Mouse (Mus musculus): Measurements from ENCODE around the gene Cpn2.

Gene Cpn2

DNA sequence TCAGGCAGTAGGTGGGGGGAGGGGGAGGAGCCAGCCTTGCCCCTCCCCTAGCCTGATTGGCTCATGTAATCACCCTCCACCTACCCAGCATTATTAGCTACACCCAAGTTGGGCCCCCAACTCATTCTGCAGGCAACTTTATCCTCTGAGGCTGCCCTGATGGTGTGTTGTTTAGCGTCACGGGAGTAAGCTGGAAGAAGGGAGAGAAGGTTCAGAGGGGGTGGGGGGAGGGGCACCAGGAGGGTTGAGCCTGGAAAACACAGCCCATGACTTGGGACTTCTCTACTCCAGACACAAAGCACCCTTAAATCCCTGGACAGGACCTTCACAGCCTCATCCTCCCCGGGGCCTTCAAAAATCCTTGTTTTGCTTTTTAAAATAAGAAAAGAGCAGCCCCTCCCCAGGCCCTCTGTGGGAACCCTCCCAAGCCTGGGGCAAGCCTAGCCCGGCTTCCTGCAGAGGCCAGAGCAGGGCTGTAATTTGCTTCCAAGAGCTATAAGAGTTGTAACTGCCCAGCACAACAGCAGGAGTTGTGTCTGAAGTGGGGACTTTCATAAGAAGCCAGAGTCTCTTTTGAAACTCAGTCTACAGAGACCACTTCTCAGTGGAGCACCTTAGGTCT is 13.5 kb upstream of the Cpn2 start:
- DNase-seq (ENCODE audit: extremely low read depth, low read depth): no peak

- DNase-seq (ENCODE audit: extremely low read depth, low read depth): no peak
These were observed 11.1 kb upstream of the Cpn2 start for GRCm38 (mm10) chr16:30278406-30278805.

DNA sequence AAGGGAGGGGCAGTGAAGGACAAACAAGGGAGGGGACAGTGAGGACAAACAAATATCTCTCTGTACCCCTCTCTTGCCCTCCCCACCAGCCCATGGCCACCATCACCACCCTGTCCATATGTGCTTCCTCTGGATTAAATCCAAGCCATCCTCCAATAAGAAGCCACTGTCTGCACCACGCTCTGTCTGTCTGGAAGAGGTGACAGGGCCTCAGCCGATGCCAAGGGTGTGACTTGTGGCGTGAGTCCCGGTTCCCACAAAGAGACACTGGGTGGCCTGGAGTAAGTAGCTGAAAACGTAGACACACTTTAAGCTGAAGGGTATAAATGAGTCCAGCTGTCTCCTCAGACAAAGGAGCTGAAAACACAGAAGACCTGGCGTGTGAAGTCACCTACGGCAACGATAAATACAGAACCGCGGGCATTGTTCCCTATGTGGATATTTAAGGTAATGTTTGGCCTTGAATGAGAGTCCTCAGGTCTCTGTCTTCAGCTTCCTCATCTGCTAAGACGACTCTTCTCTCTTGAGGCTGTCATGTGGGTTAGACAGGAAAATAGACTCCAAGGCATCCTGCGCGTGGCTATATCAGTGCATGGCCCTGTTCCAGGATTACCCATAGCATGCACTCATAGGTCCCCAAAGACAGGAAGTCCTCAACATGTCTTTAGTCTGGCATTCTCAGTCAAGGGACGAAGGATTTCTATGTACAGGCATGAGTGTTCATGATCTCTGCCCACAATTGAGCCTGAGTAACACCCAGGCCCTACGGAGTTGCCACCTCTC is 8.4 kb upstream of the Cpn2 start:
- DNase-seq (ENCODE audit: extremely low read depth, low read depth): no peak

- DNase-seq (ENCODE audit: extremely low read depth, low read depth): no peak
These were observed 5.8 kb upstream of the Cpn2 start for GRCm38 (mm10) chr16:30273065-30273464.

DNA sequence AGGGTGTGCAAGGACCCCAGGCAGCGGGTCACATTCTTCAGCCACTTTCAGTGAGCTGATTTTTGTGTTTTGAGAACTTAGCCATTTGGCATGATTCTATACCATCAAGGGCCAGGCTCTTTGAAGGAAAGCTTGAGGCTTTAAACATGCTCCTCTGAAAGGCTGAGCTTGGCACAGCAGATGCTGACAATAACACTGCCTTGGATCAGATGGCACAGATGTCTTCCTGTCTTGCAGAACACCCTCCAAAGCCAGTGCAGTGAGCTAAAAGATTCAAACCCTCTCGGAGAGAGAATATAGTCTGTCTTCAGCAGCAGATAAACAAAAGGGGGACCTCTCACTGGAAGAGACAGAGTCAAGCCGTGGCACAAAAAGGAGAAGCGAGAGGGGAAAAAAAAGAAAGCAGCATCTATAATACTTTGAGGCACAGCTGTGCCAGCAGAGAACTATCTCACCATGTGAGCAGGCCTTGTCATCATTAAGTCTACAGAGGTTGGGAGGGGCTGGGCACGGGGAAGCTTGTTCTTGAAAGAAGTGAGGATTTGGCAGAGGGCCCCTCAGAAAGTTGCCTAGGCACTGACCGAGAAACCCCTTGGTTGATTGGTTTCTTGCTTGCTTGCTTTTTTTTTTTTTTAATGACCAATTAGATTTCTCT is 4.8 kb upstream of the Cpn2 start:
- DNase-seq (ENCODE audit: extremely low read depth, low read depth): no peak

DNA sequence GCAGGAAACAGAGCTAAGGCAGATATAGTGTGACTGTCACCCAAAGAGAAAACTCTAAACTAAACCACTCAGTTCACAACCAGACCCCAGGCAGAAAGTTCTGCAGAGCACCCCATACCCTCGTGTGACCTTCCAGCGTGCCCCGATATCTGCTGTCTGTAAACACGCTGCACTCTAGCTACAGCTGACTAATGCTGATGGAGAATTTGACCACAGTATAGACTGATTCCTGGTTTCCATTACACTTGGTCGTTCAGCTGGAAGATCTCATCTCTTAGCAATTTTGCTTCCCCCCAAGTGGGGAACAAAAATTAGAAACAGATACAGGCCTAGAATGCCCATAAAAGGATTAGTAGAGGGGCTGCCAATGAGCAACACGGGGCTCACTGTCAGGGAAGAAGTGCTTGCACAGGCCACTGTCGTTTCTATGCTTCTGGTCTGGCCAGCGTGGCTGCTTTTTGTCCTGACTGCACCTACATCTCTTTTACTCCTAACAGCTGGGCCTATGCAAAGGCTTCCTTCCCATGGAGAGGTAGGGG is 4.0 kb upstream of the Cpn2 start:
- DNase-seq (ENCODE audit: extremely low read depth, low read depth): no peak

- DNase-seq (ENCODE audit: extremely low read depth, low read depth): no peak
These were observed 738 bp downstream of the Cpn2 start for GRCm38 (mm10) chr16:30266561-30266960.

DNA sequence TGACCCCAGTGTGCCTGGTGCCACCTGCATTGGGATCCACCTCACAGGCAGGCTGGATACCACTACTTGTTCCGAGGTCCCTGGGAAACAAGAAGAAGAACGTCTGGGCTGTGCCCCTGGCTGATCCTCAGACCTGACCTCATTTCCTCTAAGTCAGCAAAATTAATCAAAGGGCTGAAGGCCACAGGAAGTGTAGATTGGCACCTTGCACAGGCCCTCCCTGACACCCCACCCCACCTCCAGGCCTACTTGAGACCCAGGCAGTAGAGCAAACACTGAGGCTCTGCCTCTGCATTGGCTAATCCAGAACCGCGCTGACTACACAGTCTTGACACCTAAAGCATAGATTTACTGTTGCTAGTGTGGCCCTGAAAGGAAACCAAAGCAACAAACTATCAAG is 1.7 kb downstream of the Cpn2 start:
- no peak for DNase-seq (ENCODE audit: extremely low read depth, low read depth)

DNA sequence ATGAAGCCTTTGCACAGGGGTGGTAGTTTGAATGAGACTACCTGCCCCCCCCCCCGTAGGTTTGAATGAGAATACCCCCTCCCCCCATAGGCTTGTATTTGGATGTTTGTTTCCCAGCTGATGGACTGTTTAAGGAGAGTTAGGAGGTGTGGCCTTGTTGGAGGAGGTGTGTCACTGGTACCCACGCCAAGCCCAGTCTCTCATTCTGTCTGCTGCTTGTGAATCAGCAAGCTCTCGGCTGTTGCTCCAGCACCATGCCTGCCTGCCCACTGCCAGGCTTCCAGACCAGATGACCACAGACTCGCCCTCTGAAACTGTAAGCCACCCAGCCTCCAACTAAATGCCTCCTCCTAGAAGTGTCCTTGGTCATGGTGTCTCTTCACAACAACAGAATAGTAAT is 4.1 kb downstream of the Cpn2 start:
- no peak for DNase-seq (ENCODE audit: extremely low read depth, low read depth)

DNA sequence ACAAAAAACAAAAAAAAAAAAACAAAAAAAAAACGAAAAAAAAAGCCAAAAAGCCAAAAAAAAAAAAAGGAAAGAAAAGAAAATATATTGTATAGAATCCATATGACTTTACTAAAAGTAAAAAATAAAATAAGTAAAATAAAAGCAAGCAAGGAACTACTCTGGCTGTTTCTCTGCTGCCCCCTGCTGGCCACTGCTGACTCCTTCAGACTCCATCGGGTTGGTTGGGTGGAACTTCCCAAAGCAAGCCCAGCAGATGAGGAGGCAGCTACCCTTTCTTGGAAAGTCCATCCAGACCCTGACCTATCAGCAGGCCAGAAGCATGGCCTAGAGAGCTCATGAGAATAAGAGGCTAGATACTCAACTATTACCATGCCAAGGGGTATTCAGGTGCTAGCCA is 4.6 kb downstream of the Cpn2 start:
- peak; percentile 49 for DNase-seq (ENCODE audit: extremely low read depth, low read depth)

DNA sequence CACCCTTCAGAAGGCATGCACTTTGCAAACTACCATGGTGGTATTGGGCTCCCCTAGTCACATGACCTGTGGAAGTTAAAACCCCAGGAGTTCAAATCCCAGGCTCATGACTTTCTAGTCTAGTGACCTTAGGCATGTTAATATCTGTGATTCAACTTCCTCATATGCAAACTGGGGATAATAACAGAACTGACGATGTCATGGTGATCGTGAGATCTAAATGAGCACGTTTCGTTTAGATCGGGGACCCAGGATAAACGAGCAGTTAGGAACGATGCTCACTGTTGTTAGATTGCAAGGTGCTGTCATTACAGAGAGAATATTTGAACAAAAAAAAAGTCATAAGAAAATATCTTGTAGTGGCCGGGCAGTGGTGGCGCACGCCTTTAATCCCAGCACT is 5.1 kb downstream of the Cpn2 start:
- DNase-seq (ENCODE audit: extremely low read depth, low read depth): no peak

GRCm38 (mm10) chr16:30261341-30261740 is 6.0 kb downstream of the Cpn2 start:
- no peak for DNase-seq (ENCODE audit: extremely low read depth, low read depth)

DNA sequence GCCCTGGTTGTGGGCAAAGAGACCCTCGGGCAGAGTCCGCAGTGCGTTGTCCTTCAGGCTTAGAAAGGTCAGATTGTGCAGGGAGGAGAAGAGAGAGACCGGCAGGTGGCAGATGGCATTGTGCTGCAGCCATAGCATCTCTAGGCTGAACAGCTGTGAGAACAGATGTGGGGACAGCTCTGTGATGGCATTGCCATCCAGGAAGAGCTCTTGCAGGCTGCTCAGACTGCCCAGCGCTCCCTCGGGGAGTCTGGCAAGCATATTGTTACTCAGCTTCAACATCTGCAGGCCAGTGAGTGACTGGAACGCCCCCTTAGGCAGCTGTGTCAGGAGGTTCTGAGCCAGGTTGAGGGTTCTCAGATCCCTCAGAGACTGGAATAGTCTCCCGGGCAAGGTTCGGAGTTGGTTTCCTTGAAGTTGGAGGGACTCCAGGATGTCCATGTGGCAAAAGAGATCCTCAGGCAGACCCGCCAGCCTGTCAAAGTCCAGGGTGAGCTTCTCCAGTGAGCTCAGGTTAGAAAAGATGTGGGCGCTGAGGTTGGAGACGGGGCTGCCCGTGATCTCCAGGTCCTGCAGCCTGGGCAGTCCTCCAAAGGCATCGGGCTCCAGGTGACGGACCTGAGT is 7.2 kb downstream of the Cpn2 start:
- no peak for DNase-seq (ENCODE audit: extremely low read depth, low read depth)

- no peak for DNase-seq (ENCODE audit: extremely low read depth, low read depth)
These were observed 7.9 kb downstream of the Cpn2 start for GRCm38 (mm10) chr16:30259444-30259843.

DNA sequence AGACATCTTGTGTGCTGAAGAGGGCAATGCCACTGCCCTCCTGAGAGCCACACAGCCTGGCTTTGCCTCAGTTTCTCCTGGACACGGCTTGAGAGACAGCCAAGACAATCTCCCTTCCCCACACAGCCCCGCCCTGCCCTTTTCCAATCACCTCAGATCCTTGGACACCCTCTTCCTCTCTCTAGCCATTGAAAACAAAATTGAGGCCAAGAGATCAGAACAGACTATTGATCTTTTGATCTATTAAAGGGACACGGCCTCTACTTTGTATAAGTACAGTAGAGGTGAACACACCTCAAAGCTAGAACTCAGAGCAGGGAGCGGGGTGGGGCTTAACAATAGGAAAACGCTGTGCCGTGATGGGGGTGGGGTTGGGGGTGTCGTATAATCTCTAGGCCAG is 8.9 kb downstream of the Cpn2 start:
- DNase-seq (ENCODE audit: extremely low read depth, low read depth): no peak

GRCm38 (mm10) chr16:30257718-30258117 is 9.6 kb downstream of the Cpn2 start:
- no peak for DNase-seq (ENCODE audit: extremely low read depth, low read depth)

DNA sequence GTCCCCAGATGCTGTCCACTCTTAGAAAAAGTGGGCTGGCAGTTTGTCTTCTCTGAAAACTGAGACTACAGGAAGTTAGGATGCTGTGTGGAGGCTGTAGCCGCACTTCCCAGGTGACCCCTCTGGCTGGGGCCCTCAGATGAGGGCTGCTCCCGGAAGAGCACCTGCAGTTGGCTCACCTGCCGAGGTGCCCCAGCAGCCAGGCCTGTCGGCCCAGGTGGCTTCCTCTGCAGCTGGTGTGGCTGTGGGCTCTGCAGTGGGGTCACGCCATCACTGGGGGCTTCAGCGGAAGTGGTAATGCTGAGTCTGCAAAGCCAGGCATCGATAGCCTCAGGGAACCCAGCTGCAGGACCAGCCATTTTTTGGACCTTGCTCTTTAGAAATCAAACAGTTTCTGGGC is 12.2 kb downstream of the Cpn2 start:
- no peak for DNase-seq (ENCODE audit: extremely low read depth, low read depth)

DNA sequence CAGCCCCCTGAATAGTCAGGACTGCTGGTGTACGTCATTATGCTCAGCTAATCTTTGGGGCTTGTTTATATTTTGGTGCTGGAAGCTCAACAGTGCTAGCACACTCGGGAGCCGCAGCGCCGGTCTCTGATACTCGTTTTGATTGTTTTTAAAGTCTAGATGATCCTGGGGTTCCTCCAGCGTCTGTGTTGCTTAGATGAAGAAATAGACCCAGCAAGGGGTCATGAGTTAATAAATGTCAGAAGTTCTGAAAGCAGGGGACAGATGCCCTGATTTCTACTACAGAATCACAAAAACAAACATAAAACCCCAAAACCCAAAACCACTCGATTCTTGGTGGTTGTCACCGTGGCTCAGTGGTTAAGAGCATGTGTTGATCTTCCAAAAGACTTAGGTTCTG is 13.4 kb downstream of the Cpn2 start:
- DNase-seq (ENCODE audit: extremely low read depth, low read depth): no peak

GRCm38 (mm10) chr16:30253374-30253773 is 13.9 kb downstream of the Cpn2 start:
- DNase-seq (ENCODE audit: extremely low read depth, low read depth): no peak

GRCm38 (mm10) chr16:30252003-30252418 is 15.3 kb downstream of the Cpn2 start:
- peak; percentile 62 for DNase-seq (ENCODE audit: extremely low read depth, low read depth)

- no peak for DNase-seq (ENCODE audit: extremely low read depth, low read depth)
These were observed 23.1 kb downstream of the Cpn2 start for GRCm38 (mm10) chr16:30244037-30244700.

Measured in MEL-GATA-1-ER (cell line).